In genomic region chr15:40114600-40115271, GRCm38 (mm10) we compare ENCODE assay signal across 10 mouse cellular contexts. TPM values are rescaled to one million over a fixed set of nuclear protein-coding genes. Genes with fewer than 3 reads are reported as not detected.
DNase-seq lines count a peak whose midpoint lies in the region; ATAC-seq lines count a peak whose summit lies in the region.
"Had no signal": no experiment of that assay in that cellular context is flagged by ENCODE, and none has a peak within 500 bp of the region (broad histone marks: within the 10 kb centered on the region; RNA-seq: fewer than 3 reads in every experiment).

No protein-coding gene starts in this region.

- no peaks in the 10 kb centered on the region for H3K36me3 ChIP-seq in heart, embryonic 16.5 days (ENCODE audit: control insufficient read depth, insufficient read depth)
- no peaks in the 10 kb centered on the region for H3K36me3 ChIP-seq in hindbrain, embryonic 14.5 days (replicated peaks; ENCODE audit: control insufficient read depth, insufficient read depth)
- H3K36me3 ChIP-seq in midbrain, embryonic 11.5 days (ENCODE audit: control insufficient read depth, insufficient read depth, low read length): no peaks in the 10 kb centered on the region

- no peak for DNase-seq in heart, postnatal 36 days
- DNase-seq in embryo, embryonic 10.5 days (ENCODE audit: low spot score): peak; percentile 34
- DNase-seq in hindbrain, embryonic 14.5 days (ENCODE audit: low spot score): peak; percentile 39
- DNase-seq in midbrain, embryonic 11.5 days (ENCODE audit: low spot score, missing footprints): peak; percentile 90
- no peak for DNase-seq in thymus, adult 18-20 months
- DNase-seq in spleen, postnatal 4 days (ENCODE audit: low spot score in 2 of 2): no peak
- no peak for DNase-seq in testis, postnatal 14 days (ENCODE audit: low spot score)

- ATAC-seq in heart, embryonic 16.5 days (replicated peaks; ENCODE audit: extremely low read depth, insufficient read depth, low FRiP score): no peak
- ATAC-seq in hindbrain, embryonic 14.5 days (ENCODE audit: low FRiP score): peak; percentile 79
- ATAC-seq in midbrain, embryonic 11.5 days (ENCODE audit: low FRiP score): peak; percentile 78

- H3K9ac ChIP-seq in heart, embryonic 16.5 days (ENCODE audit: low read length): no peak overlapping the region
- H3K9ac ChIP-seq in hindbrain, embryonic 14.5 days: 0 out of 2 replicates have a peak overlapping the region, but pooled peaks have one; percentile 34
- peak overlapping the region; percentile 25 for H3K9ac ChIP-seq in midbrain, embryonic 11.5 days (ENCODE audit: low read length)

- H3K4me1 ChIP-seq in heart, embryonic 16.5 days (ENCODE audit: control insufficient read depth, insufficient read depth, low read length): 0 out of 2 replicates have a peak, but pooled peaks cover 2% of the 10 kb centered on the region
- H3K4me1 ChIP-seq in hindbrain, embryonic 14.5 days (replicated peaks; ENCODE audit: control insufficient read depth, insufficient read depth, low read length): peaks cover 13% of the 10 kb centered on the region
- H3K4me1 ChIP-seq in midbrain, embryonic 11.5 days (ENCODE audit: control insufficient read depth, insufficient read depth, low read length): peaks cover 5% of the 10 kb centered on the region

- H3K4me2 ChIP-seq in heart, embryonic 16.5 days (ENCODE audit: low read depth, low read length): peak overlapping the region; percentile 46
- peak overlapping the region; percentile 48 for H3K4me2 ChIP-seq in hindbrain, embryonic 14.5 days (replicated peaks)
- H3K4me2 ChIP-seq in midbrain, embryonic 11.5 days: peak overlapping the region; percentile 43

- H3K27me3 ChIP-seq in heart, embryonic 16.5 days (ENCODE audit: control insufficient read depth, insufficient read depth, low read length): no peaks in the 10 kb centered on the region
- H3K27me3 ChIP-seq in hindbrain, embryonic 14.5 days (ENCODE audit: control insufficient read depth, insufficient read depth, low read length): no peaks in the 10 kb centered on the region
- H3K27me3 ChIP-seq in midbrain, embryonic 11.5 days (ENCODE audit: control insufficient read depth, insufficient read depth, low read length): no peaks in the 10 kb centered on the region

- peak overlapping the region; percentile 9; the same call in 1 of the 2 replicates for H3K4me3 ChIP-seq in heart, embryonic 16.5 days (ENCODE audit: low read length)
- peak overlapping the region; percentile 11; the same call in 1 of the 2 replicates for H3K4me3 ChIP-seq in hindbrain, embryonic 14.5 days (replicated peaks; ENCODE audit: low read length)
- H3K4me3 ChIP-seq in midbrain, embryonic 11.5 days (ENCODE audit: low read depth, low read length): peak overlapping the region; percentile 3; the same call in 1 of the 2 replicates

- WGBS in heart, embryonic 16.5 days: 43% methylated on average over 22 of the region's 22 CpGs
- WGBS in hindbrain, embryonic 14.5 days: 21% methylated on average over 22 of the region's 22 CpGs
- 35% methylated on average over 22 of the region's 22 CpGs for WGBS in midbrain, embryonic 11.5 days

- no peaks in the 10 kb centered on the region for H3K9me3 ChIP-seq in heart, embryonic 16.5 days (replicated peaks; ENCODE audit: control insufficient read depth, low read length)
- H3K9me3 ChIP-seq in hindbrain, embryonic 14.5 days (ENCODE audit: control insufficient read depth, low read length): no peaks in the 10 kb centered on the region
- no peaks in the 10 kb centered on the region for H3K9me3 ChIP-seq in midbrain, embryonic 11.5 days (ENCODE audit: control insufficient read depth, low read length)

- intact Hi-C loops in heart, postnatal 36 days (cut with DNase I): no loop called here

- no peak overlapping the region for H3K27ac ChIP-seq in heart, embryonic 16.5 days (ENCODE audit: low read length)
- H3K27ac ChIP-seq in hindbrain, embryonic 14.5 days: peak overlapping the region; percentile 54
- no peak overlapping the region for H3K27ac ChIP-seq in midbrain, embryonic 11.5 days (ENCODE audit: low read depth, low read length)

RNA-seq across cellular contexts. Expression of gene 9330182O14Rik, which starts 19.4 kb away (rescaled TPM):
- polyA plus RNA-seq in heart, embryonic 16.5 days (2015; fragmentation: Nextera tagmentation; extraction: Ambion mirVana): not detected in 2 replicates
- not detected for total RNA-seq in heart, postnatal 36 days (2021)
- polyA plus RNA-seq in hindbrain, embryonic 14.5 days (2014; fragmentation: Nextera tagmentation; extraction: Ambion mirVana): not detected in 2 replicates
- polyA plus RNA-seq in midbrain, embryonic 11.5 days (2014; fragmentation: Nextera tagmentation; extraction: Ambion mirVana): not detected in 2 replicates
- polyA plus RNA-seq: gonadal fat pad, adult 2 months; spleen, adult 2 months had no signal

Comparison
In these comparisons a context has a peak if more than half of its experiments do, and no peak if none do; other contexts are left out.
1. DNase-seq: peak in embryo, embryonic 10.5 days (single experiment), hindbrain, embryonic 14.5 days (single experiment) and midbrain, embryonic 11.5 days (single experiment); none in heart, postnatal 36 days (0 of 2), thymus, adult 18-20 months (0 of 2), spleen, postnatal 4 days (0 of 2) and testis, postnatal 14 days (single experiment).
2. Peak in every context shown above with its lines, with median percentiles within 50 percentile points of each other: H3K4me2 ChIP-seq and H3K4me3 ChIP-seq.